Mouse (Mus musculus): ENCODE data around the gene Haus7. TPM values are rescaled to one million over a fixed set of nuclear protein-coding genes. Genes with fewer than 3 reads are reported as not detected.

Haus7 gene
- polyA plus RNA-seq, 1 experiment: 8.6 TPM

GRCm38 (mm10) chrX:73477500-73477899 lies 18.7 kb upstream of the Haus7 start:
- TF ChIP-seq POLR2A (IDR thresholded peaks at IDR 0.05; ENCODE audit: low read depth, low read length) (no peak), CTCF (IDR thresholded peaks at IDR 0.05; ENCODE audit: extremely low read depth, insufficient read depth, insufficient read length, insufficient replicate concordance) (no peak)
- no peaks in the 10 kb centered on the region for H3K27me3 ChIP-seq (ENCODE audit: control insufficient read depth, insufficient read depth, low read length)
- H3K27ac ChIP-seq (ENCODE audit: insufficient read depth, low read length): no peak overlapping the region
- H3K4me3 ChIP-seq (ENCODE audit: extremely low read depth, insufficient read depth, insufficient read length): no peak overlapping the region
- H3K4me1 ChIP-seq (ENCODE audit: control insufficient read depth, insufficient read depth, insufficient read length): no peaks in the 10 kb centered on the region
- 83% methylated on average over 2 of the region's 2 CpGs for WGBS
- no peaks in the 10 kb centered on the region for H3K36me3 ChIP-seq (ENCODE audit: control insufficient read depth, insufficient read depth, low read length)
- DNase-seq (ENCODE audit: low read depth in 1 of 2, low spot score in 2 of 2): no peak

DNA sequence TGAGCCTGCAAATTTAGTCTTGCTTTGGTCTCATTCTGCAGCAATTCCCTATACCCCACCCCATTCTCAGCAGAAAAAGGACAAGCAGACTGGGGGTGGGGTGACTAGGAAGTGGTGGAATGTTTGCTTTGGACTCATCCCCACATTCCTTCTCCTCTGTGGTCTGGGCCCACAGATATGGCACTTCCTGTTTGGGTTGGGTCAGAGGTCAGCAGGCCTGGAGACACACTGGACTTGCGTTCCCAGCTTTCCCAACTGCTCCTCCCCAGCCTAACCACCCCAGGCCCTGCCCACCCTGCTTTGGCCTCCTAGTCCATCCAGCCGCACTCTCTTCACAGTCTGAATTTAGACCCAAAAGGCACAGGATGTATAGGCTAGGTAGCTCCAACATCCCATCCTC lies 17.8 kb upstream of the Haus7 start:
- no peaks in the 10 kb centered on the region for H3K27me3 ChIP-seq (ENCODE audit: control insufficient read depth, insufficient read depth, low read length)
- H3K36me3 ChIP-seq (ENCODE audit: control insufficient read depth, insufficient read depth, low read length): no peaks in the 10 kb centered on the region
- no peak overlapping the region for H3K4me3 ChIP-seq (ENCODE audit: extremely low read depth, insufficient read depth, insufficient read length)
- TF ChIP-seq POLR2A (IDR thresholded peaks at IDR 0.05; ENCODE audit: low read depth, low read length): no peak
- no peak for TF ChIP-seq CTCF (IDR thresholded peaks at IDR 0.05; ENCODE audit: extremely low read depth, insufficient read depth, insufficient read length, insufficient replicate concordance)
- WGBS: 81% methylated on average over 2 of the region's 2 CpGs
- H3K4me1 ChIP-seq (ENCODE audit: control insufficient read depth, insufficient read depth, insufficient read length): no peaks in the 10 kb centered on the region
- H3K27ac ChIP-seq (ENCODE audit: insufficient read depth, low read length): no peak overlapping the region
- DNase-seq (ENCODE audit: low read depth in 1 of 2, low spot score in 2 of 2): no peak

GRCm38 (mm10) chrX:73475658-73476256 lies 16.9 kb upstream of the Haus7 start:
- 80% methylated on average over 1 of the region's 1 CpGs for WGBS
- Histone ChIP-seq H3K4me1 (ENCODE audit: control insufficient read depth, insufficient read depth, insufficient read length) (no peaks in the 10 kb centered on the region), H3K36me3 (ENCODE audit: control insufficient read depth, insufficient read depth, low read length) (no peaks in the 10 kb centered on the region), H3K27me3 (ENCODE audit: control insufficient read depth, insufficient read depth, low read length) (no peaks in the 10 kb centered on the region), H3K4me3 (ENCODE audit: extremely low read depth, insufficient read depth, insufficient read length) (no peak overlapping the region), H3K27ac (ENCODE audit: insufficient read depth, low read length) (no peak overlapping the region)
- TF ChIP-seq CTCF (IDR thresholded peaks at IDR 0.05; ENCODE audit: extremely low read depth, insufficient read depth, insufficient read length, insufficient replicate concordance): no peak
- no peak for TF ChIP-seq POLR2A (IDR thresholded peaks at IDR 0.05; ENCODE audit: low read depth, low read length)
- no peak for DNase-seq (ENCODE audit: low read depth in 1 of 2, low spot score in 2 of 2)

DNA sequence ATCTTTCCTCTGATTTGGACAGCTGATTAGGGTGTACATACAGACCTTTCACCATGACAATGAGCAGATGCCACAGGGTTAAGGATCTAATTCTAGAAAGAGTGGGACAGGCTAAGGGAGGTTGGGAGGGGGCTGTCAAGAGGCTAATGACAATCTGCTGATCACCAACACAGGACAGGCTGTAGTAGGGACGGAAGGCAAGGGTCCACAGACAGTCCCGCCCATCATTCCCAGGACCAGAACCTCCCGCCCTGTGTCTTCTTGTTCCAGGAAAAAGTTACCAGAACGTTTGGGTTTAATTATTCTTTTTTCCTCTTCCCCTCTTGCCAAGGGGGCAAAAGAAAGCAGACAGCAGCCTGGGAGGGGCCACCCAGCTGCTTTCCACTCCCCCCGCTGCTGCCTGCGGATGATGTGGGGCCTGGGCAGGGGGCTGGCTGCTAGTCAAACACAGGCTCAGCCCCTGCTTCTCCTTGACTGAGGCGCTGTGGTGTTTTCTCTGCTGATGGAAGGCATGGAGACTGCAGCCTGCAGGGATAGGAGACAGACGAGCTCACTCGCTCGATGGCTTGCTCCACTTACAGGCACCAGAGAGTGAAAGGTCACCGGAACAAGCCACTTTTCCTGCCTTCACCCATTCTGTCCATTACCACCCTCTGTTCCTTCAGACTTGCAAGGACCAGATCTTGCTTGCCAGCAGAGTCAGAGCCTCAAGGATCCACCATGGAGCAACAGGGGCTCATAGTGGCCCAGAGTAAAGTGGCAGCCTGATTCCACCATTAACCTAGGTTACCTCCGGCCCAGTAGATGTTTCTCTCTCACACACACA lies 15.7 kb upstream of the Haus7 start:
- no peaks in the 10 kb centered on the region for H3K36me3 ChIP-seq (ENCODE audit: control insufficient read depth, insufficient read depth, low read length)
- TF ChIP-seq POLR2A (IDR thresholded peaks at IDR 0.05; ENCODE audit: low read depth, low read length) (no peak), CTCF (IDR thresholded peaks at IDR 0.05; ENCODE audit: extremely low read depth, insufficient read depth, insufficient read length, insufficient replicate concordance) (no peak)
- 80% methylated on average over 12 of the region's 12 CpGs for WGBS
- H3K27me3 ChIP-seq (ENCODE audit: control insufficient read depth, insufficient read depth, low read length): no peaks in the 10 kb centered on the region
- DNase-seq (ENCODE audit: low read depth in 1 of 2, low spot score in 2 of 2): no peak
- no peak overlapping the region for H3K4me3 ChIP-seq (ENCODE audit: extremely low read depth, insufficient read depth, insufficient read length)
- H3K4me1 ChIP-seq (ENCODE audit: control insufficient read depth, insufficient read depth, insufficient read length): no peaks in the 10 kb centered on the region
- no peak overlapping the region for H3K27ac ChIP-seq (ENCODE audit: insufficient read depth, low read length)

DNA sequence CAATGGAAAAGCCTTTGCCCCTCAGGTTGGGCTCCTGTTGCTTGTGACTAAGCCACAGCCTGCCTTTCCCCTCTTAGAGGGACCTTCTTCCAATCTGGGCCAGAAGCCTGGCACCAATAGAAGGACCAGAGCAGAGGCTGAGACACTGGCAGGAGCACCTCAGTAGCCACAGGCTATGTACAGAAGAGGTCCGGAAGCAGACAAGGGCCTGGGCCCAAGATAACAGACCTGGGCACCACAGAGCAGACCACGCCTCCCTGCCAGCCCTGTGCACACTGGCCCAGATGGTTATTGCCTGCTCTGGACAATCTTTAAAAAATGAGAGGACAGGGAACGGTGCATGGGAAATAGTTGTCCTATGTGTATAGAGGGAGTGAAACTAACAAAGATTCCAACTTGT lies 12.9 kb upstream of the Haus7 start:
- no peaks in the 10 kb centered on the region for H3K27me3 ChIP-seq (ENCODE audit: control insufficient read depth, insufficient read depth, low read length)
- H3K4me3 ChIP-seq (ENCODE audit: extremely low read depth, insufficient read depth, insufficient read length): no peak overlapping the region
- no peaks in the 10 kb centered on the region for H3K4me1 ChIP-seq (ENCODE audit: control insufficient read depth, insufficient read depth, insufficient read length)
- DNase-seq (ENCODE audit: low read depth in 1 of 2, low spot score in 2 of 2): no peak
- no peak overlapping the region for H3K27ac ChIP-seq (ENCODE audit: insufficient read depth, low read length)
- TF ChIP-seq POLR2A (IDR thresholded peaks at IDR 0.05; ENCODE audit: low read depth, low read length) (no peak), CTCF (IDR thresholded peaks at IDR 0.05; ENCODE audit: extremely low read depth, insufficient read depth, insufficient read length, insufficient replicate concordance) (no peak)
- 77% methylated on average over 3 of the region's 3 CpGs for WGBS
- no peaks in the 10 kb centered on the region for H3K36me3 ChIP-seq (ENCODE audit: control insufficient read depth, insufficient read depth, low read length)

- Histone ChIP-seq H3K27me3 (ENCODE audit: control insufficient read depth, insufficient read depth, low read length) (no peaks in the 10 kb centered on the region), H3K4me3 (ENCODE audit: extremely low read depth, insufficient read depth, insufficient read length) (no peak overlapping the region), H3K4me1 (ENCODE audit: control insufficient read depth, insufficient read depth, insufficient read length) (no peaks in the 10 kb centered on the region), H3K27ac (ENCODE audit: insufficient read depth, low read length) (no peak overlapping the region), H3K36me3 (ENCODE audit: control insufficient read depth, insufficient read depth, low read length) (no peaks in the 10 kb centered on the region)
- no peak for DNase-seq (ENCODE audit: low read depth in 1 of 2, low spot score in 2 of 2)
- 73% methylated on average over 1 of the region's 1 CpGs for WGBS
- no peak for TF ChIP-seq POLR2A (IDR thresholded peaks at IDR 0.05; ENCODE audit: low read depth, low read length)
- TF ChIP-seq CTCF (IDR thresholded peaks at IDR 0.05; ENCODE audit: extremely low read depth, insufficient read depth, insufficient read length, insufficient replicate concordance): no peak
Measured at GRCm38 (mm10) chrX:73468752-73469151, 9.9 kb upstream of the Haus7 start.

DNA sequence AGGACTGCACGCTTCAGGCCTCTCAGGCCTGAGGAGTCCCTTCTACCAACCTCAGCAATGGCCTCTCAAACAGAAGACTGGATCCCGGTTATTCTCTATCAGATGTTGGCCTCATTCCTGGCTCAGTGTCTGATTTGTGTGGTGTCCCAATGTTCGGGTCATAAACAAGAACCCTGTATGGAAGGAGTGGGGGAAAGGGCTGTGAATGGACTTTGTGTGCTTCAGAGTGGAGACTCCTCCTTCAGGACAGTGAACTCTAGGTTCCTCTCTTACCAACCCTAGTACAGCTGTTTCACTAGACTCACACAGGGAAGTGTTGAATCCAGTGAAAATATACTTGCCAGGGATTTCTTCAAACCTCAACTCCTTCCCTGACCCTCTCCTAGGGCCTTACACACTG lies 9.5 kb upstream of the Haus7 start:
- no peaks in the 10 kb centered on the region for H3K27me3 ChIP-seq (ENCODE audit: control insufficient read depth, insufficient read depth, low read length)
- TF ChIP-seq POLR2A (IDR thresholded peaks at IDR 0.05; ENCODE audit: low read depth, low read length) (no peak), CTCF (IDR thresholded peaks at IDR 0.05; ENCODE audit: extremely low read depth, insufficient read depth, insufficient read length, insufficient replicate concordance) (no peak)
- no peak for DNase-seq (ENCODE audit: low read depth in 1 of 2, low spot score in 2 of 2)
- H3K4me1 ChIP-seq (ENCODE audit: control insufficient read depth, insufficient read depth, insufficient read length): no peaks in the 10 kb centered on the region
- H3K36me3 ChIP-seq (ENCODE audit: control insufficient read depth, insufficient read depth, low read length): no peaks in the 10 kb centered on the region
- no peak overlapping the region for H3K4me3 ChIP-seq (ENCODE audit: extremely low read depth, insufficient read depth, insufficient read length)
- H3K27ac ChIP-seq (ENCODE audit: insufficient read depth, low read length): no peak overlapping the region
- 94% methylated on average over 3 of the region's 3 CpGs for whole genome bisulfite sequencing
